Mouse (Mus musculus) lung, embryonic 14.5 days (tissue): ENCODE measurements at regions not wholly inside any gene's neighbourhood (a gene's known extent, or its start where the extent isn't known, plus 50 kb on each side); places are given as distances from the start of the nearest gene placed in this dataset.

Experiments used
- ATAC-seq: fragments of 200-750 bp; cut with Nextera tagmentation; 2 replicates; pipeline ENCODE4 v1.8.0; 2017; ENCODE audit warnings: mild to moderate bottlenecking, moderate TSS enrichment, moderate library complexity; ENCODE audit not compliant: insufficient read depth
- DNase-seq: peaks from one replicate; pipeline ENCODE4 v3.0.0-alpha.2; 2015
- H3K27ac ChIP-seq: fragments of 300-500 bp; sonication (generic); 2 replicates; pipeline ENCODE4 v1.5.1; 2014; ENCODE audit warnings: low read depth, mild to moderate bottlenecking, moderate library complexity
- H3K27me3 ChIP-seq: fragments of 300-500 bp; sonication (generic); 2 replicates; pipeline ENCODE4 v1.6.1; 2014; ENCODE audit warnings: low read length, control low read depth; ENCODE audit not compliant: insufficient read depth
- H3K36me3 ChIP-seq: fragments of 300-500 bp; sonication (generic); 2 replicates; pipeline ENCODE4 v1.6.1; 2014; ENCODE audit warnings: control low read depth; ENCODE audit not compliant: insufficient read depth
- H3K4me1 ChIP-seq: fragments of 300-500 bp; sonication (generic); 2 replicates; pipeline ENCODE4 v1.6.1; 2014; ENCODE audit warnings: antibody characterized with exemption, control low read depth; ENCODE audit not compliant: insufficient read depth
- H3K4me2 ChIP-seq: fragments of 300-500 bp; sonication (generic); 2 replicates; pipeline ENCODE4 v1.6.1; 2014; ENCODE audit warnings: mild to moderate bottlenecking
- H3K4me3 ChIP-seq: fragments of 300-500 bp; sonication (generic); 2 replicates; pipeline ENCODE4 v1.5.1; 2014; ENCODE audit warnings: low read depth, low read length
- H3K9ac ChIP-seq: fragments of 300-500 bp; sonication (generic); 2 replicates; pipeline ENCODE4 v1.6.1; 2014
- H3K9me3 ChIP-seq: fragments of 300-500 bp; sonication (generic); 2 replicates; pipeline ENCODE4 v1.6.1; 2016; ENCODE audit warnings: low read depth, low read length, control low read depth
- CTCF ChIP-seq: IDR thresholded peaks from 2 replicates; pipeline ENCODE4 v1.5.1; 2016; ENCODE audit warnings: antibody characterized with exemption, low read depth
- WGBS: fragments of 180-500 bp; shearing (Covaris S2); extraction: QIAGEN DNeasy Blood & Tissue Kit; methylation state at CpG from one replicate; pipeline ENCODE4 v1.1.7; 2014; 5-methylcytosine and 5-hydroxymethylcytosine counted together

DNA sequence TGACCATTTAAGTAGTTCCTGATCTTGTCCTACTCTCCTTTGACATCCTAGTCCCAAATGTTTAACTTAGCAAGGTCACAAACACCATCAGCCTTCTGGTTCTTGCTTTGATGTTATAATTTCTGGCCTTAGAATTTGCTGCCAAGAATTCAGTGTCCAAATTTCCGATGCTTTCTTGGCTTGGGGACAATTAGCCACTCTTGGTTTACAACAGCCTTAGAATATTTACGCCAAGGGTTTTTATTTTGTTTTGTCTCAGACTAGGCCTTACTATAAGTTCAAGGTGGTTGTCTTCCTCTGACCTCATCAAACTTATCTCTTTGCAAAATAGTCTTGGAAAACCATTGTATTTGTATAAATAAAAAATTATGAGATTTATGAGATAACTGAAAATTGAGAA is 322.4 kb downstream of the Tfec start:
- Histone ChIP-seq H3K4me3 (no peak overlapping the region), H3K9ac (no peak overlapping the region), H3K4me2 (no peak overlapping the region), H3K27me3 (no peaks in the 10 kb centered on the region), H3K27ac (no peak overlapping the region), H3K36me3 (no peaks in the 10 kb centered on the region), H3K4me1 (no peaks in the 10 kb centered on the region), H3K9me3 (no peaks in the 10 kb centered on the region)
- ATAC-seq (peak; percentile 44; the same call in 1 of the 2 replicates), DNase-seq (peak; percentile 81)
- WGBS = 43% methylated on average over 2 of the region's 2 CpGs
- TF ChIP-seq CTCF = no peak

DNA sequence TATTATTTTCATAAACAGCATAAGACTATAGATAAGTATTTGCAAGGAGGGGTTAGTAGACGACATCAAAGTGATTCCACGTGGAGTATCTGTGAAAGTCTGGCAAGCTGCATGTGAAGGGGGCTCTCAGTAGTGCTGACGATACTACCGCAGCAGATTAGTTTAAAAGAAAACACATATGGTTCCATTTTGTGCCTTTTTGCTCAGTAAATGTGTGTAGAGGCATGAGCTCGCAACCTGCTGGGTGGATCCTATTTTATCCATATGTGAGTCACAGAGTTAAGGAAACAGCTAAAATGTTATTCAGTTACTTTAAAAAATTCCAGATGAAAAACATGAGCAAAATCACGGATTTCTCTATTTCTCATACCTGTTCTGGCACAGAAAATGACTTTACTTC is 325.4 kb downstream of the Tfec start:
- WGBS = 71% methylated on average over 6 of the region's 6 CpGs
- ATAC-seq = no peak

DNA sequence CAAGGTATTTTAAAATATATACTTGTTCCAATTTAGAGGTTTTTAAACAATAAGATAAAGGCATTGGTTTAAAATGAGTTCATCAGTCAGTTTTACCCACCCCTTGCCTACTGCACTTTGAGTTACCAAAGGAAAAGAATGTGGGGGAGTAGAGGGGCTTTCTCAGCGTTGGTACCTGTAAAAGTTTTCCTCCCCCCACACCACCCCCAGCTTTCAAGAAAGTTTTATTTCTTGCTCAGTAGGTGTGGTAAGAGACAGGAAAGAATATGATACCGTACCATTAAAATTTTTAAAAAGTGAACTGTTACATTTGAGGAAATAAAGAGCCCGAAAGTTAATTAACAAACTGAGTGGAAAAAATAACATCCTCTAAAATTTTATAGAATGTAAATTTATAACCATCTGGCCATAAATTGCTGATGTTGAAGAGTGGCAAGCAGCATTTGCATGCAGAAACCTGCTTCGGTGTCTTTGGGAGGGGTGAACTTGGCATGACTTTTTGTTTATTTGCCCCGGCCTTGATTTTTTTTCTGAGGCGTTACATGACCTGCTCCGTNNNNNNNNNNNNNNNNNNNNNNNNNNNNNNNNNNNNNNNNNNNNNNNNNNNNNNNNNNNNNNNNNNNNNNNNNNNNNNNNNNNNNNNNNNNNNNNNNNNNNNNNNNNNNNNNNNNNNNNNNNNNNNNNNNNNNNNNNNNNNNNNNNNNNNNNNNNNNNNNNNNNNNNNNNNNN is 346.1 kb downstream of the Tfec start:
- ATAC-seq = no peak
- H3K4me1 ChIP-seq = no peaks in the 10 kb centered on the region
- H3K9ac ChIP-seq = no peak overlapping the region
- H3K27ac ChIP-seq = no peak overlapping the region
- no peaks in the 10 kb centered on the region for H3K27me3 ChIP-seq
- H3K9me3 ChIP-seq = no peaks in the 10 kb centered on the region
- no peak overlapping the region for H3K4me3 ChIP-seq
- 39% methylated on average over 7 of the region's 7 CpGs for WGBS
- no peak for TF ChIP-seq CTCF
- no peak overlapping the region for H3K4me2 ChIP-seq
- peak; percentile 34 for DNase-seq
- no peaks in the 10 kb centered on the region for H3K36me3 ChIP-seq

More for the DNA sequence above, 325.4 kb downstream of the Tfec start:
- Histone ChIP-seq H3K9me3 (no peaks in the 10 kb centered on the region), H3K9ac (no peak overlapping the region), H3K4me1 (no peaks in the 10 kb centered on the region), H3K4me3 (no peak overlapping the region), H3K36me3 (no peaks in the 10 kb centered on the region), H3K27ac (no peak overlapping the region), H3K27me3 (no peaks in the 10 kb centered on the region), H3K4me2 (no peak overlapping the region)
- DNase-seq = no peak
- no peak for TF ChIP-seq CTCF

GRCm38 (mm10) chr6:16551131-16551530 is 347.1 kb downstream of the Tfec start:
- Histone ChIP-seq H3K27me3 (no peaks in the 10 kb centered on the region), H3K36me3 (no peaks in the 10 kb centered on the region), H3K4me1 (no peaks in the 10 kb centered on the region), H3K27ac (no peak overlapping the region), H3K9me3 (no peaks in the 10 kb centered on the region), H3K4me3 (no peak overlapping the region), H3K4me2 (no peak overlapping the region), H3K9ac (no peak overlapping the region)
- no peak for TF ChIP-seq CTCF
- WGBS = 72% methylated on average over 6 of the region's 6 CpGs
- DNase-seq (no peak), ATAC-seq (no peak)

DNA sequence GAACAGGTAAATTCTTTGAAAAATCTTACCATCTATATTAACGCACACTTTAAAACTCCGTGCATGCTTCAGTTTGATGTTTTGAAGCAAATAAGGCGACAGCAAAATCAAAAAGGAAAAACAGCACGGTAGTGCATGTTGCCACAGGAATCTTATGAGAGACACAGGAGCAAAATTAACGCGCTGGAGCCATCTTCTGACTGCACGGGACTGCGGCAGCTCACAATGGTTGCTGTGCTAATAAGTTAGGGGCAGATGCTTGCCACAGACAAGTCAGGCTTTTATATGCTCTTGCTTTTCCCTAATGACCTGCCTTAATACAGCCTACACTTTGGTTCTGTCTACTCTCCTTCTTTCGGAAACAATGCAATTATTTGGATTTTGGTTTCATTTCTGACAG is 347.8 kb downstream of the Tfec start:
- H3K9ac ChIP-seq = no peak overlapping the region
- no peak overlapping the region for H3K27ac ChIP-seq
- H3K9me3 ChIP-seq = no peaks in the 10 kb centered on the region
- peak; percentile 71 for DNase-seq
- WGBS = 63% methylated on average over 9 of the region's 9 CpGs
- H3K27me3 ChIP-seq = no peaks in the 10 kb centered on the region
- peak; percentile 42 for TF ChIP-seq CTCF
- H3K4me1 ChIP-seq = no peaks in the 10 kb centered on the region
- no peaks in the 10 kb centered on the region for H3K36me3 ChIP-seq
- no peak overlapping the region for H3K4me2 ChIP-seq
- no peak overlapping the region for H3K4me3 ChIP-seq
- ATAC-seq = no peak; the same call in 1 of the 2 replicates

GRCm38 (mm10) chr6:16514054-16514453 is 384.2 kb downstream of the Tfec start:
- Histone ChIP-seq H3K36me3 (no peaks in the 10 kb centered on the region), H3K9me3 (no peaks in the 10 kb centered on the region), H3K4me3 (no peak overlapping the region), H3K27ac (no peak overlapping the region), H3K4me2 (no peak overlapping the region), H3K4me1 (no peaks in the 10 kb centered on the region), H3K27me3 (no peaks in the 10 kb centered on the region), H3K9ac (no peak overlapping the region)
- WGBS = 54% methylated on average over 1 of the region's 1 CpGs
- ATAC-seq (no peak), DNase-seq (no peak)
- TF ChIP-seq CTCF = no peak

GRCm38 (mm10) chr6:16513541-16513940 is 384.7 kb downstream of the Tfec start:
- no peak for ATAC-seq
- no peak for TF ChIP-seq CTCF

More at GRCm38 (mm10) chr6:16513541-16513940, 384.7 kb downstream of the Tfec start:
- no peaks in the 10 kb centered on the region for H3K27me3 ChIP-seq
- H3K9me3 ChIP-seq = no peaks in the 10 kb centered on the region
- H3K4me2 ChIP-seq = no peak overlapping the region
- H3K27ac ChIP-seq = no peak overlapping the region
- no peak for DNase-seq
- no peaks in the 10 kb centered on the region for H3K4me1 ChIP-seq
- no peaks in the 10 kb centered on the region for H3K36me3 ChIP-seq
- H3K9ac ChIP-seq = no peak overlapping the region
- H3K4me3 ChIP-seq = no peak overlapping the region
